Mouse (Mus musculus): ENCODE measurements at regions not wholly inside any gene's neighbourhood (a gene's known extent, or its start where the extent isn't known, plus 50 kb on each side); places are given as distances from the start of the nearest gene placed in this dataset.
A peak's percentile ranks its signal among the peaks of the same experiment; 100 is the strongest.

DNA sequence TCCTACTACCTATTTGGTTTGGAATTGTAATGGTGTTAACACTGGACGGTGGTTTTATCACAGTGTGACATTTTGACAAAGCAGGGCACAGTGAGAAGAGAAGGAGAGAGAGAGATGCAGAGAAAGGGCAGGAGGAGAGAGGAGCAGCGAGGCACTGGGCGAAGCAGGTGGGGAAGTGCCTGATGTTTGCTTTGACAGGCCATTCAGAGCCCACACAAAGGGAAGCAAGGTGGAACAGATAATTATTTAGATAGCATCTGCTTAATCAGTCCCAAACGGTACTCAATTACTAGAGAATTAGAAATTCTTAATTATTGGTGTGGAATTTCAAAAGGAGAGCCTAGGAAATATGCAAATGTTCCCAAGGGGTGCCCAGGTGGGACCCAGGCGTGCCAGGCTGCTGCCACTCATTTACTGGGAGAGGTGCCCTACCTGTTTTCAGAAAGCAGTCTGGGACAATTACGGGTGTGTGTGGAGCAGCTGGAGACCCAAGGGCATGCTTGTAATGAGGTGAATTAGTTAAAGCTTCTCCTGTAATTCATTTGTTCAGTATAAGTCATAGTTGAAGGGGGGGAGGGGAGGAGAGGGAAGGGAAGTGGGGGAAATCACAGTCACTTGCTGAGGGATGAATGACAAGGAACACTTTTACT, 86.9 kb downstream of the Thnsl2 start:
- ATAC-seq (ENCODE audit: low FRiP score, low read depth): 0 out of 2 replicates have a peak, but pooled peaks have one; percentile 50
- H3K36me3 ChIP-seq: no peaks in the 10 kb centered on the region
- H3K9ac ChIP-seq: no peak overlapping the region
- H3K4me3 ChIP-seq: no peak overlapping the region
- H3K27ac ChIP-seq: no peak overlapping the region
- H3K27me3 ChIP-seq (replicated peaks): no peaks in the 10 kb centered on the region
- H3K4me2 ChIP-seq (replicated peaks): no peak overlapping the region
- H3K4me1 ChIP-seq: no peaks in the 10 kb centered on the region
- no peaks in the 10 kb centered on the region for H3K9me3 ChIP-seq
- 58% methylated on average over 6 of the region's 6 CpGs for WGBS

DNA sequence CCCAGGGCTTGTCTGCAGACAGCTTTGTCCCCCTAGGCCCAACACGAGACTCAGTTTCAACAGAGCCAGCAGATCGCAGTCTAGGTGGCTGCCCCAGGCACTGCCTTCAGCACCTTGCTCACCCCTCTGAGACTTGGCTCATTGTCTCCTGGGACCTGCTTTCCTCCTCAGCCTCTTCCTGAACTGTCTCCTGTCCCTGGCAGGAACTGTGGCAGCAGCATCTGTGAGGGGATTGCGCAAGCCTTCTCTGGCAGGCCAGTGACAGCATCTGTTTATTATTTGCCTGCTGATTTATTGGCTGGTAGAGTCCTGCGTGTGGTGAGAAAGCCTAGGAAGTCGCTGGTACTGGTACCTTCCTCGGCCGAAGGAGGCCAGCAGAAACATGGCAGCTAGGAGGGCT, 84.1 kb downstream of the Thnsl2 start:
- Histone ChIP-seq H3K27ac (no peak overlapping the region), H3K4me2 (replicated peaks) (no peak overlapping the region), H3K4me3 (no peak overlapping the region), H3K9ac (no peak overlapping the region), H3K9me3 (no peaks in the 10 kb centered on the region), H3K27me3 (replicated peaks) (no peaks in the 10 kb centered on the region), H3K4me1 (no peaks in the 10 kb centered on the region), H3K36me3 (no peaks in the 10 kb centered on the region)
- no peak for ATAC-seq (ENCODE audit: low FRiP score, low read depth)
- WGBS: 83% methylated on average over 7 of the region's 7 CpGs

DNA sequence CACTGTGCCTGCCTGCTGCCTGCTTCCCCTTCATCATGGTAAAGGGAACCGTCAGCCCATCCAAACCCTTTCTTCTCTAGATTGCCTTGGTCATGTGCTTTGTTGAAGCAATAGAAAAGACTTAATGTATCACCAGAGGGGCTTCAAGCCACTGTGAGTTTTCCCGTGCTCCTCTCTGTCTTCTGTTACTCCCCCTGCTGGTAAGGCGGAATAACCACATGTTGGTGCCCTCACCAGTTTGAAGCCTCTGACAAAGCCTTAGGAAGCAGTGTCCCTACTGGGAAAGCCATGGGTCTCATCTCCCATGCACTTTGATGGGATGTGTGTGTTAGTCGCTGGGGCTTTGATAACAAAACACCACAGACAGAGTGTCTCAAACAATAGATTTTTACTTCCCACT, 81.3 kb downstream of the Thnsl2 start:
- Histone ChIP-seq H3K27ac (no peak overlapping the region), H3K4me1 (no peaks in the 10 kb centered on the region), H3K9ac (no peak overlapping the region), H3K27me3 (replicated peaks) (no peaks in the 10 kb centered on the region), H3K4me2 (replicated peaks) (no peak overlapping the region), H3K36me3 (no peaks in the 10 kb centered on the region), H3K4me3 (no peak overlapping the region), H3K9me3 (no peaks in the 10 kb centered on the region)
- WGBS: 72% methylated on average over 4 of the region's 4 CpGs
- ATAC-seq (ENCODE audit: low FRiP score, low read depth): no peak

DNA sequence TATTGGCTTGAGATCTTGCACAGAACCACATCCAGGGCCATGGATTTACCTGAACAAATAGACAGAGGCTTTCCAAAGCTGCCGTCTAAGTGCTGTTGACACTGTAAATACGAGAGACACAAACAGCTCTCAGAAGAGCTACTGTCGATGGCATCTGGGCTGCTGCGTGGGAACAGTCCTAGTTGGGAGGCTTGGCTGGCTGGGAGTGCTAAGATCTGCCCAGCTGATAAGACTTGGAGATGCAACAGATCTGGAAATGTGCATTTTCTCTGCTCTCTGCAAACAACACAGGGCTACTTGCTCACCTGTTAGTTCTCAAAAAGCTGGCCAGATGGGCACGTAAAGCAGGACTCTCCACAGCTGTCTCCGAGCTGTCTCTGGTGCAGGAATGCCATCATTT, 78.8 kb downstream of the Thnsl2 start:
- no peak overlapping the region for H3K4me2 ChIP-seq (replicated peaks)
- no peaks in the 10 kb centered on the region for H3K27me3 ChIP-seq (replicated peaks)
- H3K36me3 ChIP-seq: no peaks in the 10 kb centered on the region
- H3K4me3 ChIP-seq: no peak overlapping the region
- no peaks in the 10 kb centered on the region for H3K9me3 ChIP-seq
- ATAC-seq (ENCODE audit: low FRiP score, low read depth): no peak
- WGBS: 77% methylated on average over 6 of the region's 6 CpGs
- H3K9ac ChIP-seq: no peak overlapping the region
- H3K27ac ChIP-seq: no peak overlapping the region
- H3K4me1 ChIP-seq: no peaks in the 10 kb centered on the region

DNA sequence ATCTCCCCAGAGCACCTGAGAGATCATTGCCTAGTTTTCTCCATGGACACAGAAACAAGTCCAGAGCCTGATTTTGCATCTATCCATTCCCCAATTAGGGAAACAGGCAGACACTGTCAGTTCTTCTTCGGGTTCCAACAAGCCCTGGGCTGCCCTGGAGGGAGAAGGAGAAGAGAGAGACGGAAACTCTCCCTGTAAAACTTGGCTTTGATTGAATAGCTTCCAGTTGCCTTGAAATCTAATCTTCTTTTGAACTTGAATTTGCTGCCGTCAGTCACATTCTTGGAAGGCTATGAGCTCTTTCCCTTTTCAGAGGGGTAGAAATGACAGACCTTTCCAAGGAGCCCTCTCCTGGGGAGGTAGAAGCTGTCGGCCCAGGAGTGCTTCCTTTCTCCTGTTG, 75.0 kb downstream of the Thnsl2 start:
- no peak overlapping the region for H3K9ac ChIP-seq
- H3K36me3 ChIP-seq: no peaks in the 10 kb centered on the region
- no peaks in the 10 kb centered on the region for H3K4me1 ChIP-seq
- H3K4me2 ChIP-seq (replicated peaks): no peak overlapping the region
- H3K4me3 ChIP-seq: no peak overlapping the region
- no peaks in the 10 kb centered on the region for H3K9me3 ChIP-seq
- H3K27me3 ChIP-seq (replicated peaks): no peaks in the 10 kb centered on the region
- H3K27ac ChIP-seq: no peak overlapping the region
- ATAC-seq (ENCODE audit: low FRiP score, low read depth): no peak
- 74% methylated on average over 4 of the region's 4 CpGs for WGBS

DNA sequence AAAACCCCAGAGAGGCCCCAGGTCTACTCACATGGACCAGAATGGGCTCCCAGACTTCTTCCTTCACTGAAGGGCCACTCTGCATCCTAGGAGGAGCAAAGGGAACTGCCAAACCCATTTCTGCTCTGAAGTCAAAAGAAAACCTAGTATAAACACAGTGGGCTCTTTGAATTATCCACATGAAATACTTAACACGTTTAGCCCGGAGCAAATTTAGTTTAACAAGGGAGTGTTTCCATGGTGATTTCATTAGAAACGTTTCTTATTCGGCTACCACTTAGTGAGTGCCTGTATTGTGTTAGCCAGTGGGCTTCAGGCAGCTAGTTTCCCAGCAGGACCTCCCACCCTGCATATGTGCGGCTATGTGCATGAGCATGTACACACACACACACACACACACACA, 69.4 kb downstream of the Thnsl2 start:
- H3K4me2 ChIP-seq (replicated peaks): no peak overlapping the region
- no peak overlapping the region for H3K4me3 ChIP-seq
- H3K27ac ChIP-seq: no peak overlapping the region
- no peaks in the 10 kb centered on the region for H3K27me3 ChIP-seq (replicated peaks)
- no peaks in the 10 kb centered on the region for H3K9me3 ChIP-seq
- H3K36me3 ChIP-seq: no peaks in the 10 kb centered on the region
- ATAC-seq (ENCODE audit: low FRiP score, low read depth): peak; percentile 61
- H3K4me1 ChIP-seq: no peaks in the 10 kb centered on the region
- H3K9ac ChIP-seq: no peak overlapping the region
- 16% methylated on average over 5 of the region's 5 CpGs for whole genome bisulfite sequencing
